Mouse (Mus musculus) cerebellum, adult 9-10 months (tissue): ENCODE results near the gene Gtf2h4.

ENCODE experiments used
- DNase-seq: peaks from one replicate; pipeline ENCODE4 v3.0.0; 2022

Gene Gtf2h4

DNA sequence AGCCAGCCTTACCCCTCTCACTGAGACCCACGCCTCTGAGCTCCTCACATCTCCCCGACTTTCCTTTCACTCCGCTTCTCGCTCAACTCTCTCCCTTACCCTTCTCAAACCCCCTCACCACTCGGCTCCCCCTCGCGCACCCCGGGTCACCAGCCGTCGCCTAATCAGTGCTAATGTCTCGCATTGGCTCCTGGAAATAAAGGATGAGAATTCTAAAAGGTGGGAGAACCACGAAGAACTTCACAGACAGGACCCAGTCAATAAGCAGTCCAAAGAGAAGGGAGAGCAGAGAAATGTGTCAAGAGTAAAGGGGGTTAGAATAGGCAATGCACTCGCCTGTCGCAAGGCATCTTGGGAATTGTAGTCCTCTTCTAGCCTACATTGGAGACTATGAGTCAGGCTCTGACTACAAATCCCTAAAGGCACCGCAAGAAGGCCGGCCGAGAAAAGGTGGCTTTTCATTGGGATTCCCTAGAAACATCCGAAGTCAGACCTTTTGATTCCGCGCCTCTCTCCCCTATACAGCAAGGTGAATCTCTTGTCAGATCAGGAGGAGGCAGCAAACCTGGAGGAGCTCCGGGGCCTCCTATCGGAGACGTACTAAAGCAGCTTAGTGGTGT, at the start of gene Gtf2h4:
Gtf2h4 (minus strand) TSS at position 324 of the 620 bp plus-strand sequence.
- peak; percentile 98 for DNase-seq

- DNase-seq, result no peak
Observed at GRCm38 (mm10) chr17:35721676-35722075, 48.1 kb upstream of the Gtf2h4 start.

- no peak for DNase-seq
Observed at GRCm38 (mm10) chr17:35720340-35720727, 46.8 kb upstream of the Gtf2h4 start.

DNA sequence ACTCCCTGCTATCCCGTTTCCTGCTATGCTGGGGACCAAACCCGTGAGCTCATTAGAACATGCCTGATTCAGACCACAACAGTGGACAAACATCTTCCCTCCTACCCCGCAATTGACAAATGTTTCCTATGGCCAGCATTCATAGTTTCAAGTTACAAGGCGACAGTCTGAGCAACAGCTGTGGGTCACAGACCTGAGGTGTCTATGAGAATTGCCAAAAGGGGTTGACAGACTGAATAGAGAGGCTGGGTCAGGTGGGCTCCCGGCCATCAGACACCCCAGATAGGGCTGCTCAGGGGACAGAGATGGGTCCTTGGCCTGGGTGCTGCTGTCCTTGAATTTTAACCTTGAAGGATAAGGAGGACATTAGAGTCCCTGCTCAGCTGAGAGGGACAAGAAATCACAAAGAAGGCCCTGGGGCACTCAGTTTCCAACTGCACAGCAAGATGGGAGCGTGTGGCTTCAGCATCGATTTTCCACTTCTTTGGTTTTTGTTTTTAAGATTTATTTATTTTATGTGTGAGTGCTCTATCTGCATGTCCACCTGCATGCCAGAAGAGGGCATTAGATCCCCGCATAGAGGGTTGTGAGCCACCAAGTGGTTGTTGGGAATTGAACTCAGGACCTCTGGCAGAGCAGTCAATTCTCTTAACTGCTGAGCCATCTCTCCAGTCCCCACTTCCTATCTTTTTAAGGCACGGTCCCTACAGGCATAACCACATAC, 46.2 kb upstream of the Gtf2h4 start:
- DNase-seq, result no peak

- no peak for DNase-seq
Observed at GRCm38 (mm10) chr17:35717080-35717479, 43.5 kb upstream of the Gtf2h4 start.

DNA sequence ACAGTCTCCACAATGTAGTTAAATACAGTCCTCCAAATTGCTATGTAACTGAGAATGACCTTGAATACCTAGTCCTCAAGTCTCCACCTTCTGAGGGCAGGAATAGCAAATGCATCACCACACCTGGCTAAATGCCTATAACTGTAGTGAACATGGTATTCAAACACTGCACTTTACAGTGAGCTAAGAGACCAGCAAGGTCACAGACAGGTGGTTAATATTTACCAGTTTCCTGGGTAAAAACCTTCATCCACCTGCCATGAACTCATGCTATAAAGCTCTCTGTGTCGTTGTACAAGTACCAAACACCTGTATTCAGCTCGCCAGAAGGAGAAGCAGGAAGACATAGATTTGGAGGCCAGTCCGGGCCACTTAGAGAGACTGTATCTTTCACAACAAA, 42.6 kb upstream of the Gtf2h4 start:
- no peak for DNase-seq

DNA sequence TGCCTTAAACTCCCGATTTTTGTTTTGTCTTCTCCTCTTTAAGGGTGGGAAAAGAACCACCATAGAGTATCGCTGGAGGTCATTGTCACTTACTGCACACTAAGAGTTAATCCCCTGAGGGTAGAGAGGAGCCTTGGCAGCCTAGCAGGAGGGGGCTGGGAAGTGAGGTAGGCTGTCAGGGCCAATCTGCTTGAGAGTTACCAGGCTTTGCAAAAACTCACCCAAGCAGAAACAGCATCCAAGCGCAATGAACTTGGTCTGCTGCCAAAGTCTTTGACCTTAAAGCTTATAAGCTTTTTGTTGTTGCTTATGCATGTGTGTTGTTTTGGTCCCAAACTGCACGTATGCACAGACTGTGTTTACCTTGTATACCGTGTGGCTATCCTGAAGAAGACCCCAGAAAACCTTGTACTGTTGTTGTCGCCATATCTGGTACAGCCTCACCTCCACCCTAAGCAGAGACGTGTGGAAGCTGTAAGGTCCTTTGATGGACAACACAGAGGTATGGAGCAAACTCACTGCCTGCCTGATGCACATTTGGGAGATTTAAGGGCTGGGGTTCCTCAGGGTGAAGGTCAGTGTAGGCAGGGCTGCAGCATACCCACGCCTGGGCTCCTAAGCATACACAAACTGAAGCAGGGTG, 37.3 kb upstream of the Gtf2h4 start:
- peak; percentile 56 for DNase-seq

DNA sequence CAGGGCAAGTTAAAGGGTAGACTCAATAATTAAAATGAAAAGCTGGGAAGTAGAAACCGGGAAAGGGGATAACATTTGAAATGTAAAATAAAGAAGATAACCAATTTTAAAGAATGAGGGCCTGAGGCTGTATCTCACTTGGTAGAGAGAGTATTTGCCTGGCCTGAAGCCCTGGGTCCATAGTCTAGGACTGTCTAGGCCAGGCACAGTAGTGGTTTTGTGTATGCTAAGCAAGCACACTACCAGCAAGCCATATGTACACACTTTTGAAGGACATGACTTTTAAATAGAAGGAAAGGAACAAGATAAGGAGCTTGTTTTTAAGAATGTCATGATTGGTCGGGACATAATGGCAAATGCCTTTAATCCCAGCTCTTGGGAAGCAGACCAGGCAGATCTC, 35.1 kb upstream of the Gtf2h4 start:
- DNase-seq, result no peak

DNA sequence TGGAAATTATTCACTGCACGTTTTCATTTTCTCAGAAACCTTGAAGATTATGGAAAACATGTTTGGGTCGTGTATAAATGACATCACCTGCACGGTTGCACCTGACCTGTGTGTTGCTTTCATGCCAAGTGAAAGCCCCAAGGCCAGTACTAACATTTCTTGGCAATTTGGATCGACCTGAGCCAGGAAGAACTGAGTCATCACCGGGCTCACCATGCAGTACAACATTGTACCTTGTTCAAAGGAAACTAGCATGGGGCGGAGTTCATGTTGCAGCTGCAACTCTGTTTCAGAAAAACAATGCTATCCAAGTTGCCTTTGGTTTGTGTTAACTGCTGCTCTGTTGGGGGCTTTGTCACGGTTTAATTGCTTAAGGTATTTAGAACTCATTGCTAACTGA, 34.4 kb upstream of the Gtf2h4 start:
- no peak for DNase-seq

DNA sequence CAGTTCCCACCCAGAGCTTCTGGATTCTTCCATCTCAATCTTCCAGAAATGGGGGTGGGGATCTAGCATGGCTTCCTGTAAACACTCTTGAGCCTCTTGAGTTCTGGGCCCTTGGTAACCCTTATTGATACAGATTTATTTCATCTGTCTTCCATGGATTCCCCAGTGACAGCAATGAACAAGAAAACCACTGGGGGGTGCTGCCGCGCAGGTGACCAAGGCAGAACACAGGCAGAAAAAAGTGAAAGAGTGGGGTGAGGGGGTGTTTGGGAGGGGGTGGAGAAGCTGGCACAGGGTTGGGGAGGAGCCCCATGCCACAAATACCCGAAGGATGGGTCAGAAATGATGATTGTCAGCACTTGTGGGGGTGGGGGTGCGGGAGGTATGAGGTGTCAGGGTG, 32.3 kb upstream of the Gtf2h4 start:
- DNase-seq, result peak; percentile 56

DNA sequence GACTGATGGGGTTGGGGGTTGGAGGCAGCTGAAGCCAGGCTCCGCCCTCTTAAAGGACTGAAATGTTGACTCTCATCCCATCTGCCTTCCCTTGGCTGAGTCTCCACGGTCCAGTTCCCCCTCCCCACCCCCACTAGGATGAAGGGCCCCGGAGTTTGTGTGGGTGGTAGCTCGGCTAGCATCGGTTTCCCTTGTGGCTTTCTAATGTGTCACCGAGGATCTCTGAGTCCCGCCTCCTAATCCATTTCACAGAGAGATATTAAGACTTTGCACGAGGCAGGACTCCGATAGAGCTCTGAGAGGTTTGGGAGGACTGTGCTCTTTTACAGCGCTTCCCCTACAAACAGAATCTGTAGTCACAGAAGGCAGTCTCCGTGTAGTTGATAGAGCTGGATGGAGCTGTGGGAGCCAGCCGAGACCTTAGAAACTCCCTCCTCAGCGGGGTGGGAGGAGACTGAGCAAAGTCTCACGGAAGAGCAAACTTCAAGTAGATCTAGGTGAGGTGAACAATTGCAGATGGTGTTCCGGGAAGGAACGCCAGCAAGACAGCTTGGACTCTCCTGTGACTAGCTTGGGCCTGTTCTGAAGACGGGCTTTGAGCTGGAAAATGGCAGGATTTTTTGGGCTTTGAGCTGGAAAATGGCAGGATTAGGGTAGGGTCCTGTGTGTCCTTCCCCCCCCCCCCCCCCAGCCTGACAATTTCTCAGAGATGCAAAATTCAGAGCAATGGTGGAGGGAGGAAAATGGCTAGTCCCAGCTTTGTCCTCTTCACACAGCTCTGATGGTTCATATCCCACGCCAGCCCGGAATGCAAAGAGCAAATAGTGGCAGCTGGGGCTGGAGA, 31.3 kb upstream of the Gtf2h4 start, which contains the start of gene Ddr1:
Ddr1 (minus strand) TSS at position 1 of the 844 bp plus-strand sequence.
- peak; percentile 48 for DNase-seq

GRCm38 (mm10) chr17:35703751-35704271, 30.3 kb upstream of the Gtf2h4 start:
- peak; percentile 53 for DNase-seq

DNA sequence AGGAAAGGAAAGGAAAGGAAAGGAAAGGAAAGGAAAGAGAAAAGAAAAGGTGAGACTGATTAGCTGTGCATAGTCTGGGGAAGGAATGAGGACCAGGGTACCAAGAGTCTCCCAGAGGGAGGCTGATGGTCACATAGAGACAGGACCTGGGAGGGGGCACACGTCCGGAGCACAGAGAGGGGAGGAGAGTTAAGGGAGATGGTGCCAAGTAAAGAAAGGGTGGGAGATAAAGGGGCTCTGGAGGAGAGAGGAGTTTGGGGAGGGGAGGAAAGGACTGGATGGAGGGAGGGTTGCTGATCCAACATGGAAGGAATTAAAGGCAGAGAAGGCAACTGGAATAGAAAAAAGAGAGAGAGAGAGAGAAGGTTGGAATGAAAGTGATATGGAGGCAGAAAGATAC, 29.5 kb upstream of the Gtf2h4 start:
- DNase-seq, result no peak

DNA sequence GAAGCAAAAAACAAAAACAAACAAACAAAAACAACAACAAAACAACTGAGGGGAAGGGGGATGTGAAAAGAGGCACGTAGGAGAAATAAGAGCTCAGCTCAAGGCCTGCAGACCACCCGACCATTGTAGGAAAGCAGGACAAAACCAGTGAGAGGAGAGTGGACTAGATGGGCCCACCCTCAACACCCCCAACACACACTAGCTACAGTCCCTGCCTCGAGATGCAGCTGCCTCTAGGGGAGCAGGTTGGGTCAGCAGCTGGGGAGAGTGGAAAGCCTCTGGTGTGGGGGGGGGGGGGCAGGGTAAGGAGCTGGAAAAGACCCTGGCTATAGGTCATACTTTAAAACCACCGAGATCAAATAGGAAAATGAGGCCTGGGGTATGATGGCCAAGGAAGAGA, 29.1 kb upstream of the Gtf2h4 start:
- DNase-seq, result no peak

DNA sequence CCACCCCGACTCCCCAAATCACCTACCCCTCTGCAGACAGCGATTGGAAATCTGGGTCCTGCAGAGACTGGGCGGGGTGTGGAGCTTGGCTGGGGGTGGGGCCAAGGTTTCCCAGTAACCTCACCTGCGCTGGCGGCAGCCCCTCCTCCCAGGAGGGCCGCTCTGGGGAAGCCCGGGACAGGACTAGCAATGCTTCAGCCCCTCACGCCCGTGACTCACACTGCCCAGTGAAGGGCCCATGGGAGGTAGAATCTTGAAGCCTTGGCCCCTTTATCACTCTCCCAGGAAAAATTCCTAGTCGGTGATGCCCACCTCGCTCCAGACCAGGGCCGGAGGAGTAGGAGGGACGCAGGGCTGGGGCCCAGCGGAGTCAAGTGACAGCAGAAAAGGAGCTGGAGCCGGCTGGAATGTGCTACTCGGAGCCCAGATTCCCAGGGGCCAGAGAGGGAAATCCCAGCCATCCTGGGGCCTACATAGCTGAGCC, 28.5 kb upstream of the Gtf2h4 start:
- peak; percentile 71 for DNase-seq

DNA sequence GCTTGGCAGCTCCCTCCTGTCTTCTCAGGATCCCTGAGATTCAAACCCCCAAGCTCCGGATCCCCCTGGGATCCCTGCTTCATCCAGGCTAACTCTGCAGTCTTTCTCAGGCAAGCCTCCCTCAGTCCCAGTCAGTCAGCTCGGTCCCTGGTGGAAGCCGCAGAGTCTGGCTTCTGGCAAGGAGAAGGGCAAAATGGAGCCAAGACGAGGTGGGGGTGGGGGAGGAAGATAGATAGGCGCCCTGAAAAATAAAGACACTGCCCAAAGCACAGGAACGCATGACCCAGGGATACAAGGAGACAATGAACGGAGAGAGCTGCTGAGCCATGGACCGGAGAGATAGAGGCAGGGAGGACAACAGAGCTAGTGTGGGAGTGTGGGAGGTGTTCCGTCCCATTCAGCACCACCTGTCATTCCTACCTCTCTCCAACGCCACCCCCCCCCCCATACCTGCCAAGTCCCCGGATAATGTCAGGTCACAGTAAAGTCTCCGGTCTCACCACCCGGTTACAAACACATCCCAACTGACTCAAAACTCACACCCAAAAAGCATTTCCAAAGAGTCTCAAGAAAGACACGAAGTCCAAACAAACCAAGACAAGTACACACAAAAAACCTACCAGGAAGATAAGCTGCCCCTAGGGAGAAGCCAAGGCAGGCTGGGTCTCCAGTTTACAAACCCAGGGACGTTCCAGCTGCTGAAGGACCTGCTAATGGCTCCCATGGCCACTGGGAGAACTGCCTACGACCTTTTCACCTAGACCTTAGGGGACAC, 27.9 kb upstream of the Gtf2h4 start:
- DNase-seq, result peak; percentile 74

- DNase-seq, result peak; percentile 86
Observed at GRCm38 (mm10) chr17:35700371-35700961, 26.9 kb upstream of the Gtf2h4 start.

GRCm38 (mm10) chr17:35699919-35700318, 26.4 kb upstream of the Gtf2h4 start:
- DNase-seq, result peak; percentile 89

DNA sequence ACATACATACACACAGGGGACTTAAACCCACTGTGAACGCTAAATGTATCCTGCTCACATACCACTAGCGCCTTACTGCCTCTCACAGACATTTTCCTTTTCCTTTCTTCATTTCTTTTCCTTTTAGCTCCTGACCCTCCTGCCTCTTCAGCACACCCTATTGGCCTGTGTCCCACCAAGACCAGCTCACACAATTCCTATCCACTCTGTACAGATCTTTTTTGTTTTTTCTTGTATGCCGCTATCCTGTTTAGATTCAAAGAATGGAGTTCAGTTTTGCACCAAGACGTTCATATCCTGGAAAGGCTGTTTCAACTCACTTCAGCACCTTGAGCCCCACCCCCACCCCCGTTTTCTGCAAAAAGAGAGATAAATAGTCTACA, 25.0 kb upstream of the Gtf2h4 start:
- no peak for DNase-seq

DNA sequence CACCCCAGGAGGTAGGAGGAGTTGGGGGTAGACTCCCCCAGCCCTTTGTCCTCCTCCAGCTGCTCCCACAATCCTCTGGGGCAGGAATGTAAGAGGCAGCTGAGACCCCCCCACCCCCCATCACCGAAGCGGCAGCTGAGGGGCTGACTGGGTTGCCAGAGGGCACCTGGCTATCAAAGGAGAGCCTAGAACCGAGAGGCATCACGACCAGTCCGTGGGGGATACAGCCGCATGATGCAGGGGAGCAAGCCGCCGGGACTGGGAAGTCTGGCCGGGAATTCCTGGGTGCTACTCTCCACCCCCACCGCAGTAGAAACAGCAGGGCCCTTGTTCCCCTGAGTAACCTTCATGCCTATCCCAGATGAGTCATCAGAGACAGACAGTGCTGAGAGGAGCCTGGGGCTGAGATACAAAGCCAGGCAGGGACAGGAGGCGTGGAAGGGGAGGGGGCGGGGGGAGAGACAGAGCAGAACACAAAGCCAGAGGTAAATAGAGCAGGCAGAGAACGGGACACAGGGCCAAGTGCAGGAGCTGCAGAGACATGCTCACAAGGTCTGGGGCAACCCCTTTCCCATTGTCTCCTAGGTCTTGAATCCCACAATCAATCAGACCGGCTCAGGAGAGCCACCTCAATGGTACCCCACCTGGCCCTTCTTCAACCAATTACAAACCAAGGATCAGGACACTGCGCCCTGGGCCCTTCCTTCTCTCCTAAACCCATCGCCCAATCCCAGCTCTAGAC, 24.4 kb upstream of the Gtf2h4 start:
- DNase-seq, result peak; percentile 71

GRCm38 (mm10) chr17:35697429-35697758, 23.9 kb upstream of the Gtf2h4 start:
- DNase-seq, result peak; percentile 63
